Mouse (Mus musculus) limb, embryonic 14.5 days (tissue): ENCODE results near the gene Ttc21a. TPM values are rescaled to one million over a fixed set of nuclear protein-coding genes. Genes with fewer than 3 reads are reported as not detected.

ENCODE experiments used
- ATAC-seq: fragments of 200-750 bp; cut with Nextera tagmentation; 2 replicates; pipeline ENCODE4 v1.8.0; 2017; ENCODE audit warnings: low read depth, moderate number of reproducible peaks, moderate TSS enrichment; ENCODE audit not compliant: low FRiP score
- DNase-seq: peaks from one replicate; pipeline ENCODE4 v3.0.0-alpha.2; 2015; ENCODE audit warnings: low spot score
- H3K27ac ChIP-seq: fragments of 300-500 bp; sonication (generic); replicated peaks from 2 replicates; pipeline ENCODE4 v1.5.1; 2014; ENCODE audit warnings: low read depth, mild to moderate bottlenecking, low read length, moderate library complexity, mixed read lengths
- H3K27me3 ChIP-seq: fragments of 300-500 bp; sonication (generic); 2 replicates; pipeline ENCODE4 v1.6.1; 2014; ENCODE audit warnings: low read length, mixed read lengths; ENCODE audit not compliant: control insufficient read depth, insufficient read depth
- H3K36me3 ChIP-seq: fragments of 300-500 bp; sonication (generic); 2 replicates; pipeline ENCODE4 v1.6.1; 2014; ENCODE audit warnings: mild to moderate bottlenecking, low read length, moderate library complexity, mixed read lengths; ENCODE audit not compliant: control insufficient read depth, insufficient read depth
- H3K4me1 ChIP-seq: fragments of 300-500 bp; sonication (generic); 2 replicates; pipeline ENCODE4 v1.6.1; 2014; ENCODE audit warnings: antibody characterized with exemption, low read length, mixed read lengths; ENCODE audit not compliant: control insufficient read depth, insufficient read depth
- H3K4me2 ChIP-seq: fragments of 300-500 bp; sonication (generic); replicated peaks from 2 replicates; pipeline ENCODE4 v1.6.1; 2014; ENCODE audit warnings: low read depth, mild to moderate bottlenecking, low read length, moderate library complexity; ENCODE audit not compliant: severe bottlenecking
- H3K4me3 ChIP-seq: fragments of 300-500 bp; sonication (generic); replicated peaks from 2 replicates; pipeline ENCODE4 v1.5.1; 2014; ENCODE audit warnings: low read length
- H3K9ac ChIP-seq: fragments of 300-500 bp; sonication (generic); 2 replicates; pipeline ENCODE4 v1.6.1; 2014; ENCODE audit warnings: mild to moderate bottlenecking, low read depth, low read length, moderate library complexity; ENCODE audit not compliant: severe bottlenecking
- H3K9me3 ChIP-seq: fragments of 300-500 bp; sonication (generic); 2 replicates; pipeline ENCODE4 v1.6.1; 2016; ENCODE audit warnings: low read length; ENCODE audit not compliant: control insufficient read depth
- POLR2A ChIP-seq: fragments of 200-500 bp; IDR thresholded peaks from 2 replicates; pipeline ENCODE4 v1.8.0; 2012; ENCODE audit warnings: inconsistent platforms, mild to moderate bottlenecking, moderate library complexity, borderline replicate concordance; ENCODE audit not compliant: insufficient read depth, insufficient read length; ENCODE audit errors: extremely low read depth
- WGBS: fragments of 180-500 bp; shearing (Covaris S2); extraction: QIAGEN DNeasy Blood & Tissue Kit; methylation state at CpG from one replicate; pipeline ENCODE4 v1.1.7; 2014; 5-methylcytosine and 5-hydroxymethylcytosine counted together
- polyA plus RNA-seq, 2 experiments: library from polyadenylated mRNA; depleted of rRNA in 1 of 2; stranded (reverse) in 1 of 2; unstranded in 1 of 2; fragments of >200 nt; fragmentation: Nextera tagmentation in 1 of 2; extraction: Ambion mirVana in 1 of 2; gene quantifications; 2 replicates each; pipeline versions ENCODE4 v1.2.1 to v1.2.3; 2012 to 2014

Gene Ttc21a
- polyA plus RNA-seq, 2 experiments, result 0.10 to 0.34 TPM

DNA sequence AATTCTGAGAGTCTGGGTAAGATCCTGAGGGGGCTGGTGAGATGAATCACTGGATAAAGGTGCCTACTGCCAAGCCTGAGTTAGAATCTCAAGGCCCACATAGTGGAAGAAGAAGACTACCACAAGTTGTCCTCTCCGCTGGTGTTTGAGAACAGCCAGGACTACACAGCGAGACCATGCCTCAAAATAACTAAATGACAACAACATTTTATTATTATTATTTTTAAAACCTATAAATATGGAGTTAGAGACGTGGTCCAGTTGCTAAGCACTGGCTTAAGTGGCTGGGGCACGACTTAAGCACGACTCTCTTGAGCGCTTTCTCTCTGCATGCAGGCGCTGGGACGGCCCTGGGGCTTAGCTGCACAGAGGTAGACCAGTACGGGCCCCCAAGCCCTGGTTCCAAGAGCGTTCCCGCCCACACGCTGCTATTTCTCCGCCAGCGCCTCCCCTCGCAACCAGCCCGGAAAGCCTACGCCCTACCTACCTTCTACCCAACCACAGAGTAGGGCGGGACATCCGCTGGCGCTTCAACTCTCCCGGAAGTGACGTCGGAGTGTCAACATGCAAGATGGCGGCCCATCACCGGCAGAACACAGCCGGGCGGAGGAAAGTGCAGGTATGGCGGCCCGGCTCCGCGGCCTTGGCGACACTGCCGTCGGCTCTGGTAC lies 42.9 kb upstream of the Ttc21a start, which contains the start of gene Wdr48:
TSS of gene Wdr48 (plus strand) at position 540 of the 671 bp plus-strand sequence.
- no peaks in the 10 kb centered on the region for H3K9me3 ChIP-seq
- peaks cover 10% of the 10 kb centered on the region for H3K4me1 ChIP-seq
- H3K36me3 ChIP-seq, result 0 out of 2 replicates have a peak, but pooled peaks cover 3% of the 10 kb centered on the region
- WGBS, result 4% methylated on average over 34 of the region's 34 CpGs
- H3K27me3 ChIP-seq, result no peaks in the 10 kb centered on the region
- TF ChIP-seq POLR2A, result peak; percentile 78; the same call in 1 of the 2 replicates
- ATAC-seq (peak; percentile 99), DNase-seq (peak; percentile 99)
- peak within 1 kb of the TSS; percentile 81 for H3K27ac ChIP-seq
- peak within 1 kb of the TSS; percentile 88 for H3K9ac ChIP-seq
- H3K4me2 ChIP-seq, result peak within 1 kb of the TSS; percentile 90
- peak within 1 kb of the TSS; percentile 88 for H3K4me3 ChIP-seq

DNA sequence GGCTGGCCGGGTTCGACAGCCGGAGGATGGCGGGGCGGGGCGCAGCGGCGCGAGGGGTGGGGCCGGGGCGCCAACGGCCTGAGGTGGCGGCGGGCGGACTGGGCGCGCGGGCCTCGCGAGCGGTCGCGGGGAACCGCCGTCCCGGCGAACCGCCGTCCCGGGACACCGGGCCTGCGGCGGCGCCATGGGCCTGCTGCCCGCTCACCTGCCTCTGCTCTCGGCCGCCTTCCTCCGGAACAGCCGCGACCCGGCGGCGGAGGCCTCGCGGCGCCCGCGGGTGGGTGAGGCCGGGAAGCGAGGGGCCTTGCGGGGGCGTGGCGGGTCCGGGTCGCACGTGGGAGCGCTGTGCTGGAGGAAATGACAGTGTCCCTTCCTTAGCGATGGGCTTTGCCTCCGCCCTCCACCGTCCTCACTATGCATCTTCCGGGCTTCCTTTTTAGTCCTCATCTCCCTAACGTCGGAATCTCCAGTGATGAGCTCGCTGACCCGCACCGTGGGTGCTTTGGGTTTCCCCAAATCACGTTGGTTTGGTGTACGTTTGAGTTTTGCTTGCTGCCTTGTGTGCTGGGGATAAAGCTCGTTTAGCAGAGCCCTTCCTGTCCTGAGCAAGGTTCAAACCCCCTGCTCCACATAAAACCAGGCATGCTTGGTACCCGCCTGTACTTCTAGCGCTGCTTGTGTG lies 42.2 kb upstream of the Ttc21a start:
- peaks cover 10% of the 10 kb centered on the region for H3K4me1 ChIP-seq
- H3K36me3 ChIP-seq, result 0 out of 2 replicates have a peak, but pooled peaks cover 7% of the 10 kb centered on the region
- peak overlapping the region; percentile 90 for H3K4me2 ChIP-seq
- peak overlapping the region; percentile 88 for H3K4me3 ChIP-seq
- ATAC-seq (peak; percentile 71), DNase-seq (no peak)
- peak overlapping the region; percentile 65 for H3K27ac ChIP-seq
- TF ChIP-seq POLR2A, result no peak
- WGBS, result 1% methylated on average over 33 of the region's 71 CpGs
- H3K9ac ChIP-seq, result peak overlapping the region; percentile 88
- no peaks in the 10 kb centered on the region for H3K27me3 ChIP-seq
- H3K9me3 ChIP-seq, result no peaks in the 10 kb centered on the region

DNA sequence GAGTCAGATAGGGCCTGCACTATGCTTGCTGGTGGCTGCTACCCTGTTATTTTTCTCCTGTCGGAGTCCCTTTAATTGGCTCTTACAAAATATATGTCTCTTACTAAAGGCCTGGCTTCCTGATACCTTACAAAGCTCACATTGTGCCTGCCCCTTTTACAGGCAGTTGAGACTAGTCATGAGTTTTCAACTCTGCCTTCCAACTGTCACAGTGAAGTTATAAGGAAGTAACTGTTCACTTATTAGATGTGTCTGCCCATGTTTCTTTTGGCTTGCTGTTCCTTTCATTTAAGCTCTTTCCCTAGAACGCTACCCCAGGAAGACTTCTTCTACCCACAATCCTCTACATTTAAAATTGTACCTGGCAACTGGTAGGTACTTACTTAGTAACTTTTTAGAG lies 38.0 kb upstream of the Ttc21a start:
- WGBS, result 85% methylated on average over 2 of the region's 2 CpGs
- ATAC-seq (no peak), DNase-seq (no peak)
- Histone ChIP-seq H3K9me3 (no peaks in the 10 kb centered on the region), H3K4me1 (peaks cover 6% of the 10 kb centered on the region), H3K27ac (no peak overlapping the region), H3K36me3 (peaks cover 39% of the 10 kb centered on the region), H3K27me3 (no peaks in the 10 kb centered on the region), H3K4me3 (no peak overlapping the region), H3K9ac (no peak overlapping the region), H3K4me2 (no peak overlapping the region)
- TF ChIP-seq POLR2A, result no peak

DNA sequence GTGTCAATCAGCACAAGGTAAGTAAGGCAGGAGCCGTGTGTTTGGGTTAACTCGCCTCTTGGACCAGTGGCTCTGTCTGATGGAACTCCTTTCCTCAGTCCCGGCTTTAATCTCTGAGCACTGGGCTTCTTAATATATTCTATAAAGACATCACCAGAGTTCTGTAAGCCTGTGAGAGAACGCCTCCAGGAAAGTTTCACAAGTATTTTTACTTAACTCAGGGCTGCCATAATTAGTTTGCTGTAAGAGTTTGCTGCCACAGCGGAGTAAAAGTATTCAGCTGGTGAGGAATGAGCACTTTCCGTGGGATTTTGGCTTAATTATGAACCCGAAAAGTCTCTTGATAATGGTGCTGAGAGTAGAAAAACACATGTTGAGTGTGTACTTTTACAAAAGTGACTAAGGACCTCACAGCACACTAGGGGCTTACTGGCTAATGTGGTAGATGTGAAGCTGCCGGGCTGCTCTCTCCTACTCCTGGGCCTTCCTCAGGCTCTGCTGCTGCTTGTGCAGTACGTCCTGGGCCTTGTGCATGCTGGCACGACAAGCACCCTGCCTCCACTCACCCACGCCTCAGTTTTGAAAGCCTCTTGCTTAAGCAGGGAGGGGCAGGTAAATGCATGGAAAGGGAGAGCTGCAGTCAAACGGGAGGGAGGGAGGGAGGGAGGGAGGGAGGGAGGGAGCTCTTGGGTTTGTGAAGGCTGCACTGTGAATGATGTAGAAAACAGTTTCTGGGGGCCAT lies 34.8 kb upstream of the Ttc21a start:
- Histone ChIP-seq H3K27me3 (no peaks in the 10 kb centered on the region), H3K4me1 (no peaks in the 10 kb centered on the region), H3K36me3 (peaks cover 68% of the 10 kb centered on the region), H3K4me3 (no peak overlapping the region), H3K9me3 (no peaks in the 10 kb centered on the region), H3K4me2 (no peak overlapping the region), H3K27ac (no peak overlapping the region), H3K9ac (no peak overlapping the region)
- TF ChIP-seq POLR2A, result no peak
- DNase-seq (no peak), ATAC-seq (no peak)
- WGBS, result 82% methylated on average over 12 of the region's 12 CpGs

DNA sequence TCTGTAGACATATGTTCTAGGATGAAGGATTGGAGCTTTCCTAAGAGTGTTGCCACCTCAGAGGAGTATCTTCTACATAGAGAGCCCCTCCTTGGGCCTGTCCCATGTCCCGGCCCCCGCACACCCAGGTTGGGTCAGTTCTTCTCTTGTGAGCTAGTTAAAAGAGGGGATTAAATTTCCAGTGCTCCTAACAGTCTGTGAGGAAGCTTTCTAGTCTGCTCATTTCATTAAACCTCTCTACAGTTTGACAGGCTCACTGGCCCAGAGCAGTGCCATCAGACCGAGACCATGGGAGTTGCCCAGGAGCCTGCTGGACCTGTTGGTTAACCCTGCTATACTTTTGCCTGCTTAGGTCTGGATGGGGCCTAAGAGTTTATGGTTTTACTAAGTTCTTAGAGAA lies 28.7 kb upstream of the Ttc21a start:
- Histone ChIP-seq H3K9ac (no peak overlapping the region), H3K36me3 (peaks cover 95% of the 10 kb centered on the region), H3K4me3 (no peak overlapping the region), H3K27ac (no peak overlapping the region), H3K9me3 (no peaks in the 10 kb centered on the region), H3K4me2 (no peak overlapping the region), H3K4me1 (no peaks in the 10 kb centered on the region), H3K27me3 (no peaks in the 10 kb centered on the region)
- ATAC-seq (no peak), DNase-seq (no peak)
- WGBS, result 91% methylated on average over 3 of the region's 3 CpGs
- TF ChIP-seq POLR2A, result no peak
